Mouse (Mus musculus) forebrain, embryonic 10.5 days (tissue): ENCODE results near the gene Egfl7. TPM values are rescaled to one million over a fixed set of nuclear protein-coding genes. Genes with fewer than 3 reads are reported as not detected.
A peak's percentile ranks its signal among the peaks of the same experiment; 100 is the strongest.

Experiments
- DNase-seq: peaks from one replicate; pipeline ENCODE4 v3.0.0-alpha.2; 2017; ENCODE audit warnings: low spot score; ENCODE audit errors: extremely low spot score
- H3K27ac ChIP-seq: fragments of 300-500 bp; sonication (generic); 2 replicates; pipeline ENCODE4 v1.5.1; 2016; ENCODE audit warnings: mild to moderate bottlenecking
- H3K27me3 ChIP-seq: fragments of 300-500 bp; sonication (generic); 2 replicates; pipeline ENCODE4 v1.6.1; 2016; ENCODE audit warnings: mild to moderate bottlenecking; ENCODE audit not compliant: poor library complexity, severe bottlenecking
- H3K36me3 ChIP-seq: fragments of 300-500 bp; sonication (generic); replicated peaks from 2 replicates; pipeline ENCODE4 v1.6.1; 2016; ENCODE audit warnings: mild to moderate bottlenecking, moderate library complexity
- H3K4me1 ChIP-seq: fragments of 300-500 bp; sonication (generic); 2 replicates; pipeline ENCODE4 v1.6.1; 2016
- H3K4me3 ChIP-seq: fragments of 300-500 bp; sonication (generic); 2 replicates; pipeline ENCODE4 v1.5.1; 2016; ENCODE audit warnings: mild to moderate bottlenecking, moderate library complexity
- H3K9me3 ChIP-seq: fragments of 300-500 bp; sonication (generic); 2 replicates; pipeline ENCODE4 v1.6.1; 2016; ENCODE audit warnings: mild to moderate bottlenecking, moderate library complexity
- WGBS: fragments of 180-500 bp; shearing (Covaris S2); methylation state at CpG from one replicate; pipeline ENCODE4 v1.1.7; 2016; 5-methylcytosine and 5-hydroxymethylcytosine counted together
- polyA plus RNA-seq: library from polyadenylated mRNA; unstranded; fragments of >200 nt; fragmentation: Nextera tagmentation; extraction: Ambion mirVana; gene quantifications from 2 replicates; pipeline ENCODE4 v1.2.1, GENCODE M21; 2016

Gene Egfl7
- polyA plus RNA-seq: 89.9 and 96.4 TPM in 2 replicates

- WGBS: 95% methylated on average over 1 of the region's 1 CpGs
- H3K27ac ChIP-seq: peak within 1 kb of the TSS; percentile 78
- H3K27me3 ChIP-seq: no peaks in the 10 kb centered on the region
- H3K4me1 ChIP-seq: peaks cover 53% of the 10 kb centered on the region
- H3K4me3 ChIP-seq: no peak within 1 kb of the TSS
- DNase-seq: no peak
- no peaks in the 10 kb centered on the region for H3K9me3 ChIP-seq
- H3K36me3 ChIP-seq: no peaks in the 10 kb centered on the region
Observed at GRCm38 (mm10) chr2:26579714-26580113, at the start of gene Egfl7. Gene Egfl7 (plus strand): TSS chr2:26580014.

DNA sequence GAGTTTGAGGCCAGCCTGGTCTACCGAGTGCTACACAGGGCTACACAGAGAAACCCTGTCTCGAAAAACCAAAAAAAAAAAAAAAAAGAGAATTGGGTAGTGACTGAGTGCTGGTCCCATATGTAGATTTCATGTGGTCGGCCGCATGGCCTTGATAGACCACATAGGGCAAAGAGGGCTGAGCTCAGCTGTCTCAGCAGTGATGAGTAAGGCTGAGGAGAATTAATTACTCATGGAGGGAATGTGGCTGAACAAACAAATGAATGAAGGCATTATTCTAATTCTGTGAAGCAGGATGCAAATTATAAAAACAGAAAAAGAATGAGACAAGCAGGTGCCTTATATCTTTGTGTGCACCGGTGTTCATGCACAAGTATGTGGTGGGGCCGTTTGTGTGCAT, 48.0 kb upstream of the Egfl7 start:
- no peak overlapping the region for H3K27ac ChIP-seq
- H3K36me3 ChIP-seq: no peaks in the 10 kb centered on the region
- DNase-seq: no peak
- peaks cover 67% of the 10 kb centered on the region for H3K4me1 ChIP-seq
- WGBS: 89% methylated on average over 6 of the region's 6 CpGs
- H3K9me3 ChIP-seq: no peaks in the 10 kb centered on the region
- H3K4me3 ChIP-seq: no peak overlapping the region
- 0 out of 2 replicates have a peak, but pooled peaks cover 2% of the 10 kb centered on the region for H3K27me3 ChIP-seq

DNA sequence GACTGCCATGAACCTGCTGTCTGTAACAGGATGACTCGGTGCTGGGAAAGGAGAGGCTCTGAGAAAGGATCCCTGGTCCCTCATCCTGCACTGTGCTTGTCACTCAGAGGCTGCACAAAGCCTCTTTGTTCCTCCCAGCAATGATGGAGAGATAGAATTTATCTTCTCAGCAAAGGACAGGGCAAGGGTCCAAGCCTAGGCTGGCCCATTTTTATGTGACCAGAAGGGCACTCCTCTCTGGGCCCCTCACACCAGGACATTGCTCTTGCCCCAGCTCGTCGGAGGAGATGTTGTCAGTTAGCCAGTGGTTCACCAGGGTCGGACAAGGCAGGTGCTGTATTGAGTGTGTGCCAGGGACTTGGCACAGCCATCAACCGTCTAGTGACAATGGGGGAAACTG, 46.6 kb upstream of the Egfl7 start:
- no peak for DNase-seq

GRCm38 (mm10) chr2:26534161-26534560, 45.7 kb upstream of the Egfl7 start:
- peaks cover 64% of the 10 kb centered on the region for H3K4me1 ChIP-seq
- no peaks in the 10 kb centered on the region for H3K9me3 ChIP-seq
- H3K36me3 ChIP-seq: no peaks in the 10 kb centered on the region
- no peak overlapping the region for H3K4me3 ChIP-seq
- no peak for DNase-seq
- H3K27ac ChIP-seq: peak overlapping the region; percentile 85
- WGBS: 75% methylated on average over 3 of the region's 3 CpGs
- H3K27me3 ChIP-seq: 0 out of 2 replicates have a peak, but pooled peaks cover 9% of the 10 kb centered on the region

More for the DNA sequence above, 46.6 kb upstream of the Egfl7 start:
- Histone ChIP-seq H3K36me3 (no peaks in the 10 kb centered on the region), H3K27ac (peak overlapping the region; percentile 85), H3K9me3 (no peaks in the 10 kb centered on the region), H3K4me3 (no peak overlapping the region), H3K4me1 (peaks cover 60% of the 10 kb centered on the region), H3K27me3 (0 out of 2 replicates have a peak, but pooled peaks cover 4% of the 10 kb centered on the region)
- WGBS: 54% methylated on average over 5 of the region's 5 CpGs

- peaks cover 68% of the 10 kb centered on the region for H3K4me1 ChIP-seq
- peaks cover 11% of the 10 kb centered on the region; the same call in 1 of the 2 replicates for H3K27me3 ChIP-seq
- peak overlapping the region; percentile 85 for H3K27ac ChIP-seq
- no peak overlapping the region for H3K4me3 ChIP-seq
- no peak for DNase-seq
- 85% methylated on average over 2 of the region's 2 CpGs for WGBS
- no peaks in the 10 kb centered on the region for H3K36me3 ChIP-seq
- no peaks in the 10 kb centered on the region for H3K9me3 ChIP-seq
Observed at GRCm38 (mm10) chr2:26534616-26535015, 45.2 kb upstream of the Egfl7 start.

DNA sequence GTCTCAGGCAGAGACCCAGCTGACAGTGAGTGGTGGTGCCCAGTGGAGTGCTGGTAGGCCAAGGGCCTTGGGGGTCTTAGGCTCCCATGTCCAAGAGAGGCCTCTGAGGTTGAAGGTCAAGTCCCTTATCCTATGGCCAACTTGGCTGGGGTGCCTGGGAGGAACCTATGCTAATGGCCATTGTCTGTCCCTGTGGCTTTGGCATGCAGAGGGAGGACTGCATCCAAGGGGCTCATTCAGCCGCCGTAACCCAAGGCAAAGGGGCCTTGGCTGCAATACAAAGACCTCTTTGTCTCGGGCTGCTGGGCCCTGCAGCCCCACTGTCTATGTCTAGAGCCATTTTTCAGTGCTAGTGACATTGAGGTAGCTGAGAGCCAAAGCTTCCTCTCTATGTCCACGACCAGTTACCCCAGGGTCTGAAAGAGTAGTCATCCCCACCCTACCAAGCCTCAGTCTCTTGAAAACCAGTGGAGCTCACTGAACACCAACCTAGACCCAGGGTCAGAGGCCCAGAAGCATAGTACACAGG, 44.2 kb upstream of the Egfl7 start:
- DNase-seq: peak; percentile 55
- Histone ChIP-seq H3K27ac (peak overlapping the region; percentile 85), H3K36me3 (no peaks in the 10 kb centered on the region), H3K9me3 (no peaks in the 10 kb centered on the region), H3K4me3 (peak overlapping the region; percentile 5; the same call in 1 of the 2 replicates), H3K4me1 (peaks cover 78% of the 10 kb centered on the region), H3K27me3 (peaks cover 20% of the 10 kb centered on the region; the same call in 1 of the 2 replicates)
- WGBS: 10% methylated on average over 4 of the region's 4 CpGs

DNA sequence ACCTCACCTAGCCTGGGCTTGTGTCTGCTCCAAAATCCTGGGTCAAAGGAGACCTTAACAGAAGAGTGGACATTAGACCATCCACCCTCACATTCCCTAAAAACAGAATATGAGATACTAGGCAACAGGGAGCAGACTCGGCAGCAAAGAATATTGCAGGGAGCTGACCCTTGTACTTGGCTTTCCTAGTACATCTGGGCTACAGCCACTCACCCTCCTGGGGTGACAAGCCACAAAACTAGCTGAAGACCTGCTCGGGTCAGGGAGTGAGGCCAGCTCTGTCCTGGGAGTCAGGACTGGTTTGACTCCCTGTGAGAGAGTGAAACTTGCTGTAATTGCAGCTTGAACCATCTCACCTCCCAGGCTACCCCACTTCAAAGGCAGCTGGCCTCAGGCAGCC, 40.3 kb upstream of the Egfl7 start:
- Histone ChIP-seq H3K9me3 (no peaks in the 10 kb centered on the region), H3K4me1 (peaks cover 72% of the 10 kb centered on the region), H3K36me3 (no peaks in the 10 kb centered on the region), H3K4me3 (no peak overlapping the region), H3K27ac (peak overlapping the region; percentile 80; the same call in 1 of the 2 replicates), H3K27me3 (peaks cover 24% of the 10 kb centered on the region; the same call in 1 of the 2 replicates)
- no peak for DNase-seq
- WGBS: 76% methylated on average over 2 of the region's 2 CpGs

DNA sequence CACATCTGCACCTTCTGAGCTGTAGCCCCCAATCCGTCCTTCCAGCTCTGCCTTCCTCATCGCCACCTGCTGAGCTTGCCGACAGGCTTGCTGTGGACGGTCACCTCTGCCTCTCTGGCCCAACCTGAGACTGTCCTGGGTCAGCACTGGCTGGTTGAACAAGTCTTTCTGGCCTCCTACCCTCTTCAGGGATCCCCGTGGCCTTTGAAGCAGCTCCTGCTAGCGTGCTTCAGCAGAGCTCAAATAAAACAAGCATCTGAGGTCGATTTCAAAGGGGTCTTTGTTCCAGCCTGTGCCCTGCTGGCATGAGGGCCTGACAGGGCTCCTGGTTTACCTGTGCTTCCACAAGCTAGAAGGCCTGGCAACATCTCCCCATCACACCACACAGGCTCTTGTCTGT, 39.1 kb upstream of the Egfl7 start:
- Histone ChIP-seq H3K4me1 (peaks cover 60% of the 10 kb centered on the region), H3K4me3 (no peak overlapping the region; the same call in 1 of the 2 replicates), H3K9me3 (no peaks in the 10 kb centered on the region), H3K27ac (peak overlapping the region; percentile 80), H3K36me3 (no peaks in the 10 kb centered on the region), H3K27me3 (peaks cover 24% of the 10 kb centered on the region; the same call in 1 of the 2 replicates)
- DNase-seq: no peak
- WGBS: 23% methylated on average over 7 of the region's 7 CpGs

DNA sequence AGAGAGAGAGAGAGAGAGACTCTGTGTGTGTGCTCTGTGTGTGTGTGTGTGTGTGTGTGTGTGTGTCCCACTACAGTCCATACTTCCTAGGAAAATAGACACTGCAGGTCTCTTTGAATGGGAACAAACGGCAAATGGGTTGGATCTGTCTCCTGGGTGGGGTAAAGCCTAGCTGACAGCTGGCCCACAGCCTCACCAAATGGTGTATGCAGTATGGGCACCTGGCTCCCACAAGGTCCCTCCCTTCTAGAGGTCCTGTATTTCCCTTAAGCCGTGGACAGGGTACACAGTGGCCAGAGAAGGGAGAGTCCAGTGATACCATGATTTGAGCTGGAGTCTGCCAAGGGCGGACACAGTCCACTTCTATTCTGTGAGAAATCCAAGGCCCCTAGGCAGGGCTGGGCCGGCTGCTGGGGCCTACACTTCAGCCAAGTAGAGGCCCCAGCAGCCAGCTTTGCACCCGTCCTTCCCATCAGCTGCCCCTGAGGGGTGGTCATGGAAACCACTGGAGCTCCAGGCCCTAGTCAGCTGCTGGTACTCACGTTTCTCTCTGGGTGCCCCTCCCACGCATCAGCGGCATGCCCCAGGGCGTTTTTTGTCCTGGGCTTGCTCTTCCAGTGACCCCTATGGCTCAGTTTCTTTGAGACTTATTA, 38.4 kb upstream of the Egfl7 start:
- 47% methylated on average over 9 of the region's 9 CpGs for whole genome bisulfite sequencing

GRCm38 (mm10) chr2:26543155-26543554, 36.7 kb upstream of the Egfl7 start:
- Histone ChIP-seq H3K27ac (0 out of 2 replicates have a peak overlapping the region, but pooled peaks have one; percentile 48), H3K4me1 (peaks cover 55% of the 10 kb centered on the region), H3K36me3 (no peaks in the 10 kb centered on the region), H3K9me3 (no peaks in the 10 kb centered on the region), H3K4me3 (no peak overlapping the region), H3K27me3 (peaks cover 20% of the 10 kb centered on the region; the same call in 1 of the 2 replicates)
- DNase-seq: no peak
- WGBS: 76% methylated on average over 4 of the region's 4 CpGs

More for the DNA sequence above, 38.4 kb upstream of the Egfl7 start:
- DNase-seq: no peak
- no peak overlapping the region for H3K4me3 ChIP-seq
- no peaks in the 10 kb centered on the region for H3K9me3 ChIP-seq
- H3K27ac ChIP-seq: peak overlapping the region; percentile 80
- peaks cover 24% of the 10 kb centered on the region; the same call in 1 of the 2 replicates for H3K27me3 ChIP-seq
- H3K4me1 ChIP-seq: peaks cover 53% of the 10 kb centered on the region
- no peaks in the 10 kb centered on the region for H3K36me3 ChIP-seq

DNA sequence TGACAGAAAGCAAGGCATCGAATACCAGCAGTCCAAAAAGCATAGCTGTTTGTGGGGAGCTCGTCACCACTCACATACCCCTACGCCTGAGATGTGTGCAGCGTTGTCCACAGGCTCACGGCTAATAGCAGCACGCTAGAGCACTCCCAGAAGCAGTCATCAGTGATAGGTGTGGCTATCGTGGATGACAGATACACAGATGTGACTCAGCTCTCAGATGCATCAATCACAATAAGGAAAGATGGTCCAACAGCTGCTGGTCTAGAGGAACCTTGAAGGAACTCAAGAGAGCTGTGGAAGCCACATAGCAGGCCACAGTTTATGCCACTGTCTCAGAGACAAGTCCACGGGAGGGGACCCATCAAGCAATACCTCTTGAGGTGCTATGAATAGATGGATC, 36.0 kb upstream of the Egfl7 start:
- H3K4me1 ChIP-seq: peaks cover 51% of the 10 kb centered on the region
- H3K4me3 ChIP-seq: no peak overlapping the region
- 91% methylated on average over 8 of the region's 8 CpGs for WGBS
- no peak for DNase-seq
- H3K27me3 ChIP-seq: peaks cover 18% of the 10 kb centered on the region; the same call in 1 of the 2 replicates
- no peak overlapping the region for H3K27ac ChIP-seq
- no peaks in the 10 kb centered on the region for H3K9me3 ChIP-seq
- no peaks in the 10 kb centered on the region for H3K36me3 ChIP-seq

- H3K9me3 ChIP-seq: no peaks in the 10 kb centered on the region
- no peak overlapping the region for H3K27ac ChIP-seq
- 77% methylated on average over 3 of the region's 3 CpGs for WGBS
- H3K4me3 ChIP-seq: no peak overlapping the region
- no peak for DNase-seq
- peaks cover 15% of the 10 kb centered on the region; the same call in 1 of the 2 replicates for H3K27me3 ChIP-seq
- H3K36me3 ChIP-seq: no peaks in the 10 kb centered on the region
- H3K4me1 ChIP-seq: peaks cover 48% of the 10 kb centered on the region
Observed at GRCm38 (mm10) chr2:26544265-26544664, 35.5 kb upstream of the Egfl7 start.

DNA sequence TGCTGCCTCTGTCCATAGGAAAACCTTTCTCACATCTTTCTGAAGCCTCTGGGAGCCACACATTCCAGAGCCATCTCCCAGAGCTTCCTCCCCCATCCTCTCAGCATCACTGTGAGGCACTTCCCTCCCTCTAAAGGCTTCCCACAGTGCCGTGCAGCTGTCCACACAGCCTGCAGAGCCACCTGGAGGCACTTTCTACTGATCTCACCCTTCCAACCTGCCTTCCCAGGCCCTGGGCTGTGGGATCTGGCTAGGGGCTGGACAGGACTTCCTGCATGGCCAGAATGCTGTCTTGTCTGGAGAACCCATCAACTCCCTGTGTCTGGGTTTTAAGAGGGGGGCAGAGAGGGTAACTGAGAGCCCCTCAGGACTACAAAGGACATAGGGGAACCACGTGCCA, 32.3 kb upstream of the Egfl7 start:
- DNase-seq: no peak
- Histone ChIP-seq H3K36me3 (no peaks in the 10 kb centered on the region), H3K27me3 (no peaks in the 10 kb centered on the region), H3K27ac (peak overlapping the region; percentile 60), H3K4me3 (no peak overlapping the region), H3K4me1 (peaks cover 22% of the 10 kb centered on the region), H3K9me3 (no peaks in the 10 kb centered on the region)
- WGBS: 32% methylated on average over 2 of the region's 2 CpGs
